Mouse (Mus musculus) G1E (cell line): ENCODE data around the gene Ppm1l.

Experiments
- CTCF ChIP-seq: IDR thresholded peaks from 2 replicates; pipeline ENCODE4 v1.5.1; 2012; ENCODE audit warnings: low read depth, low read length, inconsistent platforms, mixed read lengths
- GATA1 ChIP-seq: IDR thresholded peaks from 2 replicates; pipeline ENCODE4 v1.6.1; 2012; ENCODE audit warnings: borderline replicate concordance, low read length, inconsistent platforms, mixed read lengths
- POLR2AphosphoS5 ChIP-seq: IDR thresholded peaks from 2 replicates; pipeline ENCODE4 v1.6.1; 2012; ENCODE audit warnings: low read depth, low read length, inconsistent platforms; ENCODE audit not compliant: insufficient replicate concordance
- TAL1 ChIP-seq: conservative IDR thresholded peaks from 2 replicates; pipeline ENCODE4 v1.6.1; 2012; ENCODE audit warnings: low read depth, low read length, inconsistent platforms, mixed read lengths

DNA sequence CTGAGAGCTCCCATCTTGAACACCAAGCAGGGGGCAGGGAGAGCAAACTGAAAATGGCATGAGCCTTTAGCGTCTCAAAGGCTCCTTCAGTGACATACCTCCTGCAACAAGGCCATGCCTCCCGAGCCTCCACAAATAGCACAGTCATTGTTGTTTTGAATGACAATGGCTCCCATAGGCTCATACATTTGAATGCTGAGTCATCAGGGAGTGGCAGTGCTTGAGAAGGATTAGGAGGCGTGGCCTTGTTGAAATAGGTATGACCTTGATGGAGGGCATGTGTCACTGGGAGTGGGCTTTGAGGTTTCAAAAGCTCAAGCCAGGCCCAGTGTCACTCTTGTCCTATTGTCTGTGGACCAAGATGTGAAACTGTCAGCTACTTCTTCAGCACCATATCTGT is 205.6 kb downstream of the Ppm1l start:
- TF ChIP-seq POLR2AphosphoS5 (no peak), CTCF (no peak), GATA1 (no peak), TAL1 (no peak)
